Mouse (Mus musculus) gastrocnemius, adult 2 months (tissue): ENCODE results near the gene Cbx4. TPM values are rescaled to one million over a fixed set of nuclear protein-coding genes. Genes with fewer than 3 reads are reported as not detected.
A peak's percentile ranks its signal among the peaks of the same experiment; 100 is the strongest.

Experiments used
- DNase-seq: peaks from one replicate; pipeline ENCODE4 v3.0.0; 2022
- H3K27ac ChIP-seq: fragments of 200-600 bp; 2 replicates; pipeline ENCODE4 v1.8.1; 2022; ENCODE audit warnings: mild to moderate bottlenecking
- H3K4me3 ChIP-seq: fragments of 200-600 bp; 2 replicates; pipeline ENCODE4 v1.8.1; 2022; ENCODE audit warnings: mild to moderate bottlenecking, moderate library complexity
- CTCF ChIP-seq: fragments of 200-600 bp; IDR thresholded peaks from 2 replicates; pipeline ENCODE4 v1.8.1; 2022; ENCODE audit warnings: antibody characterized with exemption, mild to moderate bottlenecking, moderate library complexity
- intact Hi-C: fragments of 180-260 bp; cut with DNase I; formaldehyde crosslinking; loops from one replicate; pipeline ENCODE4 v1.15.1; 2025
- total RNA-seq, 2 experiments: library from RNA; stranded (reverse); gene quantifications; 2 replicates each; pipeline ENCODE4 v1.2.3; 2021

The Cbx4 gene
- total RNA-seq, 2 experiments from 2014 or later: 2.1 to 2.2 TPM

DNA sequence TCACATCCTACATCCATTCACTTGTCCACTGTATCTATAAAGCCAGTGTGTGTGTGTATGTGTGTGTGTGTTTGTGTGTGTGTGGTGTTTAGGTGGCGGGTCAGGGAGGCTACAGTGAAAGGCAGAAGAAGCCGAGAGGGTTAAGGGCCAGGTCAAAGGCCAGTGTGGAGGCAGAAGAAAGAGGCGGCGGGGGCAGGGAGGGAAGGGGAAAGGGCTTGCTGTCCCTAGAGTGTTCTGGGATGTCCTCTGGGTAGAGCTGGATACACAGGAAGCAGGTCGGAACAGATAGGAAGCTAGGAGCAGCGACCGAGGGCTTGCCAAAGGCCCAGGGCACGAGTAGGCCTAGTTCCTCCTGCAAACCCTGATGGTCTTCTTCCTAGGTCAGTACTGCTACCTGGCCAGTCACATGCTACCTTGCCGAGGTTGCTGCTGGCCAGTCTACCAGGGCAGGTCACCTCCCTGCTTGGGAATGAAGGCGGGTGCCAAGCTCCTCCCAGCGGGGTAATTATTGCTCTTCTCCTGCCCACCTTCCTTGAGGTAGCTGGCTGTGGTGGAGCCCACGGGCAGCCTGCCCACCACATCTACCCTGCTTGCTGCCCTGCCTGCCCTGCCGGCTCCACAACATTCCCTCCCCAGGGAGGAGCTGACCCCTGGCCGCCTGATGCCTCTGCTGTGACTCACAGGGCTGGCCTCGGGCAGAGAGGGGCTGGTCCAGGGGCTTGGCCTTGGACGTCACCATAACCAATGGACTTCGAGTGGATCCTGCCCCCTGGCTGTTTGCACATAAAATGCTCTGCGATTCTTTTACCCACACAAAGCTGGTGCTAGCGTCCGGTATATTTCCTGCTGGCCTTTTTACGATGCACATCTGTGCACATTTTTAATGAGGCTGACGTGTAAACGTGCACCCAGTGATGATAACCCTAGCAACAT, 40.2 kb upstream of the Cbx4 start:
- intact Hi-C loops: loop anchor here (5.0 kb wide), 2 partner anchors 61 to 84 kb away; partner anchors contain the start of gene Cbx8

DNA sequence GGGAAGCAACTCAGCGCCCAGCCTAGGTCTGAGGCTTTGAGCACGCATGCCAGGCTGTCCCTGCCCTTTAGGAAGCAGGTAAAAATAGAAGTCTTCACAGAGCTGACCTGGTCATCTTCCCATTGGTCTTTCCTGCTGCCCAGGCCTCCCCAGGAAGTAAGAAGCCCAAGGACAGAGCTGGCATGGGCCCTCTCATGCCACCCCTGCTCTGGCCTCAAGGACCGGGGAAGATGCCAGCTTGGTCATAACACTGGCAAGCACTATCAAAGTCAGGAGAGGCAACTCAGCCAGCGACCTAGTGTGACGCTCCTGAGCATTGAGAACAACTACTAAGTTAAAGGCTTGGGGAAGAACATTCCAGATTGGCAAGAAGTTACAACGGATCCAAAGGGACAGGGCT, 38.5 kb upstream of the Cbx4 start:
- intact Hi-C loops: loop anchor here (5.0 kb wide), 1 partner anchor 37 kb away; the partner anchor contains the start of gene Cbx4
- DNase-seq: peak; percentile 92
- TF ChIP-seq CTCF: peak; percentile 12; the same call in 1 of the 2 replicates
- Histone ChIP-seq H3K27ac (peak overlapping the region; percentile 94), H3K4me3 (no peak overlapping the region)

More for the DNA sequence above, 40.2 kb upstream of the Cbx4 start:
- TF ChIP-seq CTCF: peak; percentile 64
- Histone ChIP-seq H3K4me3 (peak overlapping the region; percentile 54), H3K27ac (peak overlapping the region; percentile 94)
- DNase-seq: peak; percentile 90

DNA sequence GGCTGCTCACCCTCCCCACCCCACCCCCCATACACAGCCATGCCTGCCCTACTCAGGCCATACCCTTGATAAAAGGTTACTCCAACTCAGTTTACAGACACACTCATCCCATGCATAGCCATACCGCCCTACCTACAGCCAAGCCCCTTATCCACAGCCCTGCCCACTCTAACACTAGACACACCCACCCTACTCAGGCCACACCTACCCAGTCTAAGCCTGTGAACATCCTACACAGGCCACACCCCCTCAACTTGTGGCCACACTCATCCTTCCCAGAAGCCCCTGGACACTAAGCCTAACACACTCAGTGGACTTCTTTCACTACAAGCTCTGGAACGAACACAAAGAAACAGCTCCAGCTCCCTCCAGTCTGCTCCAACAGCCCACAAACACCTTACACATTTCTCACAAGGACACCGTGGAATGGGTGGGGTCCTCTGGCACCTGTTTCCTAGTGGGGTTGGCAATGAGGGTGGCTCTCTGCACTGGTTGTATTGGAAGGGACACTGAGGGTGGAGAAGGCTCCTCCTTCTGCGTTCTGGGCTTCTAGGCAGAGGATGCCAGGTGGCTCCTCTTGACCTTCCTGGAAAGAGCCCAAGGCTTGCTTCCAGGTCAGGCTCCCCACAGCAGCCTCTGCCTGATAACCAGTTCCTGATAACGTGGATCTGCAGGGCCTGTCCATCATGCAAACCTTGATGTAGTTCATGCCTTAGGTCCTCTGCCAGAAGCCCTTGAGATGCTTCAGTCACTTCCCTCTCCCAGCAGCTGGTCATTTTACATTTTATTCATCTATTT, 37.7 kb upstream of the Cbx4 start:
- H3K27ac ChIP-seq: peak overlapping the region; percentile 94
- no peak overlapping the region for H3K4me3 ChIP-seq
- DNase-seq: peak; percentile 61
- intact Hi-C loops: loop anchor here (5.0 kb wide), 1 partner anchor 36 kb away; the partner anchor contains the start of gene Cbx4
- no peak for TF ChIP-seq CTCF

DNA sequence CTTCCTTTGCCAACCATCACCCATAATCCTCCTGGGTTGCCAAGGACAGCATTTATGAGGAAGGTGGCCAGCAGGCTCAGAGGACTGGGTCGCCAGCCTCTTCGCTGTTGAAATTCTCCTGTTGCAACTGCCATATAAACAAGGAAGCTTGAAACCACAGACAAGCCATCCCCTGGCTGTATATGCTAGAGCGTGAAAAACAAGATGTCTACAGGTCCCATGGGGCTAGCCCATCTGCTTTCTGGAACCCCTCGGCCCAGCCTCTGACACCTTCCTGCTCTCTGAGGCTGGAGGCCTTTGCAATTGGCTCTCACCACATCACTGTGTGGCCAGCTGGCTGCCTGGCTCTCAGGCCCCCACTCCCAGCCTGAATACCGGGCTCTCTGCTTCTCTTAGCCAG, 36.4 kb upstream of the Cbx4 start:
- no peak overlapping the region for H3K27ac ChIP-seq
- DNase-seq: no peak
- intact Hi-C loops: loop anchor here (5.0 kb wide), 1 partner anchor 35 kb away; the partner anchor contains the start of gene Cbx4
- TF ChIP-seq CTCF: no peak
- H3K4me3 ChIP-seq: no peak overlapping the region

DNA sequence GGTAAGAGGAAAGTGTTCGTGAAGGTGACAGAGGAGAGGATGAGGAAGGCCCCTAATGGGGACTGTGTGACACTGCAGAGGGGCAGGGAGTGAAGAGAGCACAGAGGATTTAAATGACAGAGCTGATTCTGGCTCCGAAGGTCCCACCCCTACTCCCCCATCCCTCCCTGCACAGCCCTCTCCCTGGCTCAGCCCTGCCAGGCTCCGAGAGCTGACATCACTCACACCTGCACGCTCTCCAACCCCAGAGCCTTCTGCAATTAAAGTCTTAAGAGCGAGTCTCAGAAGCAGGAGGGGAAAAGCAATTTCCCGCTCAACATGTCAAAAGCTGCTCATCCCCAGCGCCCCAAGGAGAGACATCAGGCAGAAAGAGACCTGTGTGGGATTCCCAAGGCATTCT, 32.9 kb upstream of the Cbx4 start:
- intact Hi-C loops: no loop called here
- no peak for DNase-seq
- Histone ChIP-seq H3K4me3 (no peak overlapping the region), H3K27ac (no peak overlapping the region)
- TF ChIP-seq CTCF: no peak

DNA sequence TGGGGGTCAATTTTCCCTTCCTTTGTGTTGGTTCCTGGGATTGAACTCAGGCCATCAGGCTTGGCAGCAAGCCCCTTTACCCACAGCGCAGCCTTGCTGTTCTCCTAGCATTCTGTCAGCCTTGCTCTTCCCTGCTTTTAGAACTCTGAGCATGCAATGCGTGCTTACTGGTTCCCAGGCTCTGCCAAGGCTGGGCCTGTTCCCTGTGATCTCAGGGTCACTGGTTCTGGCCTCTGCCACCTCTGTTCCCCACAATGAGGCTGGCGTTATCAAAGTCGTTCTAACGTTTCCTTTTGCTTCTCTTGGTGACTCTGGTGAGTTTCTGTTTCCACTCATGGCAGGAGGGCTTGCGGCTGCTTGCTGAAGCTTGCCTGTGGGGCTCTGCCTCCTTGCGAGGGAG, 31.9 kb upstream of the Cbx4 start:
- intact Hi-C loops: no loop called here

DNA sequence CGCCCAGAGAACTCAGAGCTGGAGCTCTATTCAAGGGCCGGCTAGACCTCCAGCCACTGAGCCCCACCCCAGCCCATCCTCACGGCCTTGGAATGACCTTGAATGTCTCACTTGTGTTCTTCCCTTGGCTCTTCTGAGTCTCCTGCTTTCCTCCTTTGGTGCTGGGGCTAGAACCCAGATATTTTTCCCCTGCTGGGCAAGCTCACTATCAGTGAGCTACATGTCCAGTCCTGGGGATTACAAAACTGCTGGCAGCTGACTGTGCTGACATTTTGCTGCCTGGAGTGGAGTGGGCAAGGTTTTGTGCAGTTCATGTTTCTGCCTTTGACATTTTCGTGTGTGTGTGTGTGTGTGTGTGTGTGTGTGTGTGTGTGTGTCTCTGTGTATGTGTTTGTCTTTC, 31.0 kb upstream of the Cbx4 start:
- H3K27ac ChIP-seq: peak overlapping the region; percentile 61
- H3K4me3 ChIP-seq: no peak overlapping the region
- DNase-seq: peak; percentile 79
- intact Hi-C loops: no loop called here
- no peak for TF ChIP-seq CTCF

More for the DNA sequence above, 31.9 kb upstream of the Cbx4 start:
- H3K4me3 ChIP-seq: no peak overlapping the region
- no peak for TF ChIP-seq CTCF
- H3K27ac ChIP-seq: peak overlapping the region; percentile 4; the same call in 1 of the 2 replicates
- DNase-seq: no peak

DNA sequence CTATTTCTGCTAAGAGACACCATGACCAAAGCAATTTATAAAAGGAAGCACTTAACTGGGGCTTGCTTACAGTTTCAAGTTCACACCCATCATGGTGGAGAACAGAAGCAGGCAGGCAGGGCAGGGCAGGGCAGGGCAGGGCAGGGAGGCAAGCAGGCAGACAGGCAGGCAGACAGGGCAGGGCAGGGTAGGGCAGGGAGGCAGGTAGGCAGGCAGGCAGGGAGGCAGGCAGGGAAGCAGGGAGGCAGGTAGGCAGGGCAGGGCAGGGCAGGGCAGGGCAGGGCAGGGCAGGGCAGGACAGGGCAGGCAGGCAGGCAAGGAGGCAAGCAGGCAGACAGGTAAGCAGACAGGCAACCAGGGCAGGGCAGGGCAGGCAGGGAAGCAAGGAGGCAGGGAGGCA, 26.7 kb upstream of the Cbx4 start:
- intact Hi-C loops: no loop called here
- no peak overlapping the region for H3K4me3 ChIP-seq
- TF ChIP-seq CTCF: no peak
- DNase-seq: no peak
- H3K27ac ChIP-seq: no peak overlapping the region

DNA sequence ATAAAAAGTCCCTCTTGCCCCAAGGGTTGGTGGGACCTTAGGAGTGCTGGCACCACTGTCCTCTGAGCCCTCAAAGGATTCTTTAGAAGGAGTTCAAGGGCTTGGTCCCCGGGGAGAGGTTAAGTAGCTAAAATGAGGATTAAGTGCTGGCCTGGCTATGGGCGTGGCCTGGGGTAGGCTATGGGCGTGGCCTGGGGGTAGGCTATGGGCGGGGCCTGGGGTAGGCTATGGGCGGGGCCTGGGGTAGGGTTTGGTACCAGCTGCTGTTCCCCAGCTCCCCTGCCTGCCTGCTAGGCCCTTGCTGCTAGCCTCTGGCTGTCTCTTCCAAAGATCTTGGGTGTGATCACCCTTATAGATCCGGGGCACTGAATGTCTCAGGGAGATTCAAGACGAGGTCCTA, 25.3 kb upstream of the Cbx4 start:
- intact Hi-C loops: no loop called here
- no peak for TF ChIP-seq CTCF

DNA sequence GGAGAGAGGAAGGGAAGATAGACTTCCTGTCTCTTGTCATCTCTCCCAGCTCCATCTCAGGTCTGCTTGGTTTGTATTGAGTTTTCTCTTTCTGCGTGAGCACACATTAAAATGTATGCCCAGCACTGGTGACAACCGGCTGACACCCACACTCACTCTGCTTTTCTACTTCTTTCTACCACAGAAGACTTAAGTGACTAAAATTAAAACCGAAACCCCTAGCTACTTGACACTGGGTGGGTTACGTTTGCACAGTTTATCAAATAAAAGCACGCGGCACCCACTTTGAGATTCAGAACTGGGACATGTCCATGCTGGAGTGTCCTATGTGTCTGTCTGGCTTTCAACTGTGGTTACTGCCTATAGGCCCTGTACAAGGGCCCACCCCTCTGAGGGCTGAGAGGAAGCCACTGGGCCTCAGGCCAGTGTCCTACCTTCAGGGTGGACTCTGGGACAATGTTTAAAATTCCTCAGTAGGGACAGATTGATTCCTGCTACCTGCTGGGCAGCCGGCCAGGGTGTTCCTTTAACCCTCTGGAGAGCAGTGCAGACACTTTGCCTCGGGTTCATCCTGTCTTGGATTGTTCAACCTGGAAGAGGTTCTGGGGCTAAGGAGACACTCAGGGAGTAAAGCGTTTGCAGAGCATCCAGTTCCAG, 23.5 kb upstream of the Cbx4 start:
- H3K4me3 ChIP-seq: no peak overlapping the region
- no peak for TF ChIP-seq CTCF
- intact Hi-C loops: no loop called here
- no peak overlapping the region for H3K27ac ChIP-seq
- no peak for DNase-seq

More for the DNA sequence above, 25.3 kb upstream of the Cbx4 start:
- no peak for DNase-seq
- Histone ChIP-seq H3K27ac (no peak overlapping the region), H3K4me3 (no peak overlapping the region)

DNA sequence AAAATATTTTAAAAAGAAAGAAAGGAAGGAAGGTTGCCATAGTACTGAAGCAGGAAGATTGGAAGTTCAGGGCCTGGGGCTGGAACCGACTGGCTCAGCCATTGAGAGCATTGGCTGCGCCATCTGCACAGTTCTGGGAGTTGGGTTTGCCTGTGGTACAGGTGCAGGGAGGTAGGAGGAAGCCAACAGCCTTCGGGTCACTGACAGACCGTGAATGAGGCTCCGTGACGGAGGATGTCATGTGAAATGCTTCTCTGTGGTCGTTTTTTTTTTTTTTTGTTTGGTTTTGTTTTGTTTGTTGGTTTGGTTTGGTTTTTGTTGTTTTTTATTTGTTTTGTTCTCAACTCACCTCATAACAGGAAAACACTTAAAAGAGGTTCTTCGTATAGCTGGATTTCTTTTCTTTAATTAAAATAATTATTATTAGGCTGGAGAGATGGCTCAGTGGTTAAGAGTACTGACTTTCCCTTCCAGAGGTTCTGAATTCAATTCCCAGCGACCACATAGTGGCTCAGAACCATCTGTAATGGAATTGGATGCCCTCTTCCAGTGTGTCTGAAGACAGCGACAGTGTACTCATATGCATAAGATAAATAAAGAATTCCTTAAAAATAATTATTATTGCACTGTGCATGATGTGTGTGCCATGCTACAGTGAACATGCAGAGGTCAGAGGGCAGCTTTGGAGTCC, 22.7 kb upstream of the Cbx4 start:
- no peak overlapping the region for H3K4me3 ChIP-seq
- intact Hi-C loops: no loop called here
- TF ChIP-seq CTCF: no peak
- H3K27ac ChIP-seq: no peak overlapping the region
- no peak for DNase-seq

DNA sequence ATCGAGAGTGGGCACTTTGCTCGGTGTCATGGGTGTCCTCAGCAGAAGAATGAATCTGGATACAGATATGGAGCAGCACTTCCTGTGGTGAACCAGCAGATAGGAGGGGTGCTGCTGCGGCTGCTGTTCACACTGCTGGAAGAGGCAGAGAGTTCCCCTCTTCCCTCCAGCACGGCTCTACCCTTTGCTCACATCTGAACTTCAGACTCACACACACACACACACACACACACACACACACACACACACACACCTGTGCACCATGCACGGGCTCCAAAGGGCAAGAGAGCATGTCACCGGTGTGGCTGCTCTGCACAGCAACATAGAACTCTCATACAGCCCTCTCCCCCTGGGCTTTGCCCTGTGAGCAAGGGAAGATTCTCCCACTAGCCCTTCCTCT, 20.3 kb upstream of the Cbx4 start:
- intact Hi-C loops: no loop called here
- no peak for DNase-seq
- H3K27ac ChIP-seq: no peak overlapping the region
- TF ChIP-seq CTCF: no peak
- no peak overlapping the region for H3K4me3 ChIP-seq
